Mouse (Mus musculus) lung, postnatal 0 days (tissue): ENCODE results near the gene Gm13420.

Experiments
- CTCF ChIP-seq: IDR thresholded peaks from 2 replicates; pipeline ENCODE4 v1.5.1; 2016; ENCODE audit warnings: antibody characterized with exemption, mild to moderate bottlenecking
- EP300 ChIP-seq: IDR thresholded peaks from 2 replicates; pipeline ENCODE4 v1.6.1; 2016; ENCODE audit warnings: antibody characterized with exemption, mild to moderate bottlenecking, control low read depth

DNA sequence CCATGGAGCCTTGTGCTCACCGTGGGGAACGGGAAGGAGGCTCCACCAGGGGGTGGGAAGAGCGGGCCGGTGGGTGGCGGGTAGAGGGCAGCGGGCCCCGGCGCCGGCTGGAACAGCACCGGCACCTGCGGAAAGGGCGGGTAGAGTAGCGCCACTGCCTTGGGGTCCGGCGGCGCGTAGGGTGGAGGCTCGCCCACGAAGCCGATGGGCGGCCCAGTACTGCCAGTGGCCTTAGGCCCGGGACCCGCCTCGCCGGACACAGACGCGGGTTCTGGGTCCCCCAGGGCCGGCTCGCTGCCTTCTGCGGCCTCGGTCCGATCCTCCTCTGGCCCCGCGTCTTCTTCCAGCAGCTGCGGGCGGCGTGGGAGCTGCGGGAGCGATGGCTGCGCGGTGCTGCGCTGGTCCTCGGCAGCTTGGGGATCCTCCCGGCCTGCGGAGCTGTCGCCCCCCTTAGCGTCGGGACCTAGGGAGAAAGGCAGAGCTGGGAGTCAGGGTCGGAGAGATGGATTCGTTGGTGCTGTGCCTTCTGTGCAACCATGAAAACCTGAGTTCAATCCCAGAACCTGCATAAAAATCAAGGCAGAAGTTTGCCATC lies 4.2 kb downstream of the Gm13420 start:
- TF ChIP-seq CTCF (no peak), EP300 (no peak)
